Mouse (Mus musculus) kidney, postnatal 0 days (tissue): ENCODE measurements around the gene Shb. TPM values are rescaled to one million over a fixed set of nuclear protein-coding genes. Genes with fewer than 3 reads are reported as not detected.

Experiments
- ATAC-seq: fragments of 200-750 bp; cut with Nextera tagmentation; replicated peaks from 2 replicates; pipeline ENCODE4 v1.8.0; 2017; ENCODE audit warnings: low read depth, moderate number of reproducible peaks, moderate TSS enrichment, moderate library complexity; ENCODE audit not compliant: low FRiP score
- DNase-seq: peaks from one replicate; pipeline ENCODE4 v3.0.0-alpha.2; 2016; ENCODE audit warnings: low spot score
- H3K27ac ChIP-seq: fragments of 300-500 bp; sonication (generic); 2 replicates; pipeline ENCODE4 v1.5.1; 2014; ENCODE audit warnings: mild to moderate bottlenecking
- H3K27me3 ChIP-seq: fragments of 300-500 bp; sonication (generic); 2 replicates; pipeline ENCODE4 v1.6.1; 2014; ENCODE audit warnings: low read length, mixed read lengths; ENCODE audit not compliant: insufficient read depth
- H3K36me3 ChIP-seq: fragments of 300-500 bp; sonication (generic); 2 replicates; pipeline ENCODE4 v1.6.1; 2014; ENCODE audit warnings: low read length, mixed read lengths; ENCODE audit not compliant: insufficient read depth
- H3K4me1 ChIP-seq: fragments of 300-500 bp; sonication (generic); replicated peaks from 2 replicates; pipeline ENCODE4 v1.6.1; 2014; ENCODE audit warnings: antibody characterized with exemption, low read length, mixed read lengths; ENCODE audit not compliant: insufficient read depth
- H3K4me2 ChIP-seq: fragments of 300-500 bp; sonication (generic); 2 replicates; pipeline ENCODE4 v1.6.1; 2014; ENCODE audit warnings: mild to moderate bottlenecking, low read length, moderate library complexity, mixed read lengths
- H3K4me3 ChIP-seq: fragments of 300-500 bp; sonication (generic); replicated peaks from 2 replicates; pipeline ENCODE4 v1.5.1; 2014; ENCODE audit warnings: low read depth, low read length
- H3K9ac ChIP-seq: fragments of 300-500 bp; sonication (generic); 2 replicates; pipeline ENCODE4 v1.6.1; 2014; ENCODE audit warnings: low read depth, low read length
- H3K9me3 ChIP-seq: fragments of 300-500 bp; sonication (generic); replicated peaks from 2 replicates; pipeline ENCODE4 v1.6.1; 2016; ENCODE audit warnings: low read length, inconsistent platforms, mixed read lengths
- CTCF ChIP-seq: IDR thresholded peaks from 2 replicates; pipeline ENCODE4 v1.5.1; 2016; ENCODE audit warnings: antibody characterized with exemption, low read depth, mild to moderate bottlenecking, moderate library complexity
- WGBS: fragments of 180-500 bp; shearing (Covaris S2); extraction: QIAGEN DNeasy Blood & Tissue Kit; methylation state at CpG from one replicate; pipeline ENCODE4 v1.1.7; 2014; 5-methylcytosine and 5-hydroxymethylcytosine counted together
- microRNA-seq: library from miRNA; unstranded; fragments of <30 nt; microRNA quantifications from one replicate; pipeline ENCODE4, GENCODE M21; 2016
- polyA plus RNA-seq: library from polyadenylated mRNA; unstranded; fragments of >200 nt; fragmentation: Nextera tagmentation; extraction: Ambion mirVana; gene quantifications from 2 replicates; pipeline ENCODE4 v1.2.1, GENCODE M21; 2015

The Shb gene
- polyA plus RNA-seq, 1 experiment from 2014 or later = 6.6 TPM

- Histone ChIP-seq H3K9me3 (no peaks in the 10 kb centered on the region), H3K4me2 (no peak overlapping the region), H3K27ac (no peak overlapping the region), H3K36me3 (peaks cover 21% of the 10 kb centered on the region), H3K27me3 (no peaks in the 10 kb centered on the region), H3K4me3 (no peak overlapping the region), H3K4me1 (no peaks in the 10 kb centered on the region), H3K9ac (no peak overlapping the region)
- DNase-seq = peak; percentile 27
- TF ChIP-seq CTCF = no peak
- WGBS = 78% methylated on average over 4 of the region's 4 CpGs
- no peak for ATAC-seq
Measured at GRCm38 (mm10) chr4:45376573-45376972, 155.7 kb downstream of the Shb start.

GRCm38 (mm10) chr4:45374879-45375278 lies 157.4 kb downstream of the Shb start:
- Histone ChIP-seq H3K4me2 (no peak overlapping the region), H3K4me1 (no peaks in the 10 kb centered on the region), H3K36me3 (peaks cover 22% of the 10 kb centered on the region), H3K9ac (no peak overlapping the region), H3K27me3 (no peaks in the 10 kb centered on the region), H3K4me3 (no peak overlapping the region), H3K9me3 (no peaks in the 10 kb centered on the region), H3K27ac (no peak overlapping the region)
- DNase-seq (peak; percentile 64), ATAC-seq (no peak)
- no peak for TF ChIP-seq CTCF
- 32% methylated on average over 5 of the region's 5 CpGs for WGBS

Small RNA genes within 50 kb of the gene (microRNA-seq; reads per million reads assigned to microRNA genes)
- gene Gm22518 (not detected), gene Gm25692 (not detected)

Other genes starting within 250 kb of the Shb start
- gene Trmt10b, start 235.3 kb downstream of the Shb start, polyA plus RNA-seq = 18.7 and 19.4 TPM in 2 replicates
- 12.4 and 12.8 TPM in 2 replicates for gene Dcaf10, start 190.4 kb downstream of the Shb start, polyA plus RNA-seq
- gene Exosc3, start 189.7 kb downstream of the Shb start, polyA plus RNA-seq = 76.5 and 76.7 TPM in 2 replicates
- gene Slc25a51, start 123.7 kb downstream of the Shb start, polyA plus RNA-seq = 62.9 and 70.3 TPM in 2 replicates